Mouse (Mus musculus) limb, embryonic 14.5 days (tissue): ENCODE measurements around the gene Gm10260. TPM values are rescaled to one million over a fixed set of nuclear protein-coding genes. Genes with fewer than 3 reads are reported as not detected.
A peak's percentile ranks its signal among the peaks of the same experiment; 100 is the strongest.

ENCODE experiments used
- ATAC-seq: fragments of 200-750 bp; cut with Nextera tagmentation; 2 replicates; pipeline ENCODE4 v1.8.0; 2017; ENCODE audit warnings: low read depth, moderate number of reproducible peaks, moderate TSS enrichment; ENCODE audit not compliant: low FRiP score
- DNase-seq: peaks from one replicate; pipeline ENCODE4 v3.0.0-alpha.2; 2015; ENCODE audit warnings: low spot score
- H3K27ac ChIP-seq: fragments of 300-500 bp; sonication (generic); replicated peaks from 2 replicates; pipeline ENCODE4 v1.5.1; 2014; ENCODE audit warnings: low read depth, mild to moderate bottlenecking, low read length, moderate library complexity, mixed read lengths
- H3K27me3 ChIP-seq: fragments of 300-500 bp; sonication (generic); 2 replicates; pipeline ENCODE4 v1.6.1; 2014; ENCODE audit warnings: low read length, mixed read lengths; ENCODE audit not compliant: control insufficient read depth, insufficient read depth
- H3K36me3 ChIP-seq: fragments of 300-500 bp; sonication (generic); 2 replicates; pipeline ENCODE4 v1.6.1; 2014; ENCODE audit warnings: mild to moderate bottlenecking, low read length, moderate library complexity, mixed read lengths; ENCODE audit not compliant: control insufficient read depth, insufficient read depth
- H3K4me1 ChIP-seq: fragments of 300-500 bp; sonication (generic); 2 replicates; pipeline ENCODE4 v1.6.1; 2014; ENCODE audit warnings: antibody characterized with exemption, low read length, mixed read lengths; ENCODE audit not compliant: control insufficient read depth, insufficient read depth
- H3K4me2 ChIP-seq: fragments of 300-500 bp; sonication (generic); replicated peaks from 2 replicates; pipeline ENCODE4 v1.6.1; 2014; ENCODE audit warnings: low read depth, mild to moderate bottlenecking, low read length, moderate library complexity; ENCODE audit not compliant: severe bottlenecking
- H3K4me3 ChIP-seq: fragments of 300-500 bp; sonication (generic); replicated peaks from 2 replicates; pipeline ENCODE4 v1.5.1; 2014; ENCODE audit warnings: low read length
- H3K9ac ChIP-seq: fragments of 300-500 bp; sonication (generic); 2 replicates; pipeline ENCODE4 v1.6.1; 2014; ENCODE audit warnings: mild to moderate bottlenecking, low read depth, low read length, moderate library complexity; ENCODE audit not compliant: severe bottlenecking
- H3K9me3 ChIP-seq: fragments of 300-500 bp; sonication (generic); 2 replicates; pipeline ENCODE4 v1.6.1; 2016; ENCODE audit warnings: low read length; ENCODE audit not compliant: control insufficient read depth
- POLR2A ChIP-seq: fragments of 200-500 bp; IDR thresholded peaks from 2 replicates; pipeline ENCODE4 v1.8.0; 2012; ENCODE audit warnings: inconsistent platforms, mild to moderate bottlenecking, moderate library complexity, borderline replicate concordance; ENCODE audit not compliant: insufficient read depth, insufficient read length; ENCODE audit errors: extremely low read depth
- WGBS: fragments of 180-500 bp; shearing (Covaris S2); extraction: QIAGEN DNeasy Blood & Tissue Kit; methylation state at CpG from one replicate; pipeline ENCODE4 v1.1.7; 2014; 5-methylcytosine and 5-hydroxymethylcytosine counted together
- polyA plus RNA-seq, 2 experiments: library from polyadenylated mRNA; depleted of rRNA in 1 of 2; stranded (reverse) in 1 of 2; unstranded in 1 of 2; fragments of >200 nt; fragmentation: Nextera tagmentation in 1 of 2; extraction: Ambion mirVana in 1 of 2; gene quantifications; 2 replicates each; pipeline versions ENCODE4 v1.2.1 to v1.2.3; 2012 to 2014

The Gm10260 gene
- polyA plus RNA-seq, 2 experiments: 3.9 to 6.3 TPM

GRCm38 (mm10) chr13:97793932-97794331 lies 33.5 kb upstream of the Gm10260 start:
- Histone ChIP-seq H3K9ac (no peak overlapping the region), H3K27ac (no peak overlapping the region), H3K9me3 (no peaks in the 10 kb centered on the region), H3K36me3 (no peaks in the 10 kb centered on the region), H3K4me3 (no peak overlapping the region), H3K4me2 (no peak overlapping the region), H3K4me1 (peaks cover 21% of the 10 kb centered on the region), H3K27me3 (no peaks in the 10 kb centered on the region)
- ATAC-seq (no peak), DNase-seq (no peak)
- no peak for TF ChIP-seq POLR2A
- WGBS: 33% methylated on average over 1 of the region's 1 CpGs

- H3K27me3 ChIP-seq: no peaks in the 10 kb centered on the region
- H3K4me2 ChIP-seq: no peak overlapping the region; the same call in 1 of the 2 replicates
- H3K4me3 ChIP-seq: no peak overlapping the region
- WGBS: 7% methylated on average over 6 of the region's 6 CpGs
- H3K27ac ChIP-seq: no peak overlapping the region
- DNase-seq: peak; percentile 54
- peak; percentile 82 for ATAC-seq
- no peak overlapping the region for H3K9ac ChIP-seq
- no peaks in the 10 kb centered on the region for H3K9me3 ChIP-seq
- no peak for TF ChIP-seq POLR2A
- H3K4me1 ChIP-seq: peaks cover 29% of the 10 kb centered on the region
- no peaks in the 10 kb centered on the region for H3K36me3 ChIP-seq
Observed at GRCm38 (mm10) chr13:97791664-97792063, 31.2 kb upstream of the Gm10260 start.

- H3K36me3 ChIP-seq: no peaks in the 10 kb centered on the region
- H3K9ac ChIP-seq: no peak overlapping the region
- 72% methylated on average over 12 of the region's 12 CpGs for WGBS
- H3K27ac ChIP-seq: no peak overlapping the region
- H3K4me3 ChIP-seq: no peak overlapping the region
- no peaks in the 10 kb centered on the region for H3K9me3 ChIP-seq
- no peak for TF ChIP-seq POLR2A
- no peak overlapping the region for H3K4me2 ChIP-seq
- DNase-seq (no peak), ATAC-seq (no peak)
- peaks cover 45% of the 10 kb centered on the region for H3K4me1 ChIP-seq
- no peaks in the 10 kb centered on the region for H3K27me3 ChIP-seq
Observed at GRCm38 (mm10) chr13:97789782-97790450, 29.5 kb upstream of the Gm10260 start.

GRCm38 (mm10) chr13:97785167-97785835 lies 24.9 kb upstream of the Gm10260 start:
- peak; percentile 87 for DNase-seq
- Histone ChIP-seq H3K27me3 (no peaks in the 10 kb centered on the region), H3K36me3 (no peaks in the 10 kb centered on the region), H3K9ac (no peak overlapping the region), H3K27ac (peak overlapping the region; percentile 77), H3K4me1 (peaks cover 56% of the 10 kb centered on the region), H3K4me2 (peak overlapping the region; percentile 28), H3K9me3 (no peaks in the 10 kb centered on the region), H3K4me3 (no peak overlapping the region)
- TF ChIP-seq POLR2A: no peak
- peak; percentile 84 for ATAC-seq
- 12% methylated on average over 10 of the region's 10 CpGs for WGBS

GRCm38 (mm10) chr13:97783423-97784143 lies 23.2 kb upstream of the Gm10260 start:
- 89% methylated on average over 8 of the region's 8 CpGs for WGBS
- H3K36me3 ChIP-seq: no peaks in the 10 kb centered on the region
- ATAC-seq: no peak
- H3K9me3 ChIP-seq: no peaks in the 10 kb centered on the region
- TF ChIP-seq POLR2A: no peak
- no peak overlapping the region for H3K27ac ChIP-seq
- H3K4me2 ChIP-seq: no peak overlapping the region
- peaks cover 56% of the 10 kb centered on the region for H3K4me1 ChIP-seq
- H3K27me3 ChIP-seq: no peaks in the 10 kb centered on the region
- no peak for DNase-seq
- H3K4me3 ChIP-seq: no peak overlapping the region
- no peak overlapping the region for H3K9ac ChIP-seq
